Mouse (Mus musculus): Measurements from ENCODE around the gene Mettl7a1. TPM values are rescaled to one million over a fixed set of nuclear protein-coding genes. Genes with fewer than 3 reads are reported as not detected.
"Not testable (repeated sequence)": the region's sequence is repeated elsewhere in the genome, so short reads cannot be mapped to it uniquely, and the experiment has no call there.

Gene Mettl7a1
- polyA plus RNA-seq, 1 experiment from 2014 or later: 10.9 TPM

- Histone ChIP-seq H3K9ac (ENCODE audit: low read length) (no peak overlapping the region), H3K4me3 (replicated peaks; ENCODE audit: low read length) (no peak overlapping the region), H3K9me3 (replicated peaks; ENCODE audit: control insufficient read depth, low read length) (no peaks in the 10 kb centered on the region), H3K27me3 (ENCODE audit: control insufficient read depth, insufficient read depth, low read length) (no peaks in the 10 kb centered on the region), H3K36me3 (ENCODE audit: control insufficient read depth, insufficient read depth, low read length) (no peaks in the 10 kb centered on the region), H3K27ac (ENCODE audit: low read length) (no peak overlapping the region), H3K4me2 (ENCODE audit: low read depth, low read length) (no peak overlapping the region), H3K4me1 (ENCODE audit: control insufficient read depth, insufficient read depth, low read length) (no peaks in the 10 kb centered on the region)
- WGBS: 53% methylated on average over 6 of the region's 6 CpGs
- no peak for ATAC-seq (ENCODE audit: insufficient read depth, low FRiP score)
Observed at GRCm38 (mm10) chr15:100351501-100352060, 47.6 kb downstream of the Mettl7a1 start.

DNA sequence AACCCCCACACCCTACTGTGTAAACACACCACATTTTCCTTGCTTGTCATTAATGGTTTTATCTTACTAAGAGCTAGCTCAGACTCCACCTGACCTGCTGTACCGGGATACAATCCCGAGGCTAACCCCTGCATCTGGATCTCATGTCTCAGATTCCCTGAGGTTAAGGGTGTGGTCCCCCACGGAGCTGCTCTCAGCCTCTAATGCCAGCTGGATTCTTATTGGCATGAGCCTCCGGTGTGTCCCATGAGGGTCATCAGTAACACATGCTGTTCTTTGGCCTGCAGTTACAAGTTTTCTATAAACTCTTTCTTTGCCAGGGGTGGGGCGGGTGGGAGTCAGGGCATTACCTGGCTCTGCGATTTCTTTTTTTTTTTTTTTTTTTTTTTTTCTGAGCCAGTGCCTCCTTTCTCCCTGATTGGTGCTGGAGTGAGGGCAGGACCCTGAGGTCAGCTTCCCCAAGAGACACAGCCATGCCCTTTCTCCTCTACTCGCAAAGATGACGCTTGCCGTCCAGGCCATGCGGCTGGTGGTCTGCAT, 48.8 kb downstream of the Mettl7a1 start, which contains the start of the genes Methig1 and Mettl7a2:
TSS of gene Methig1 (plus strand) at position 439 of the 540 bp plus-strand sequence.
TSS of gene Mettl7a2 (plus strand) at position 490 of the 540 bp plus-strand sequence.
- Histone ChIP-seq H3K4me2 (ENCODE audit: low read depth, low read length) (no peak within 1 kb of the TSS), H3K4me1 (ENCODE audit: control insufficient read depth, insufficient read depth, low read length) (no peaks in the 10 kb centered on the region), H3K36me3 (ENCODE audit: control insufficient read depth, insufficient read depth, low read length) (no peaks in the 10 kb centered on the region), H3K27ac (ENCODE audit: low read length) (no peak within 1 kb of the TSS), H3K9ac (ENCODE audit: low read length) (no peak within 1 kb of the TSS), H3K9me3 (replicated peaks; ENCODE audit: control insufficient read depth, low read length) (no peaks in the 10 kb centered on the region), H3K4me3 (replicated peaks; ENCODE audit: low read length) (no peak within 1 kb of the TSS), H3K27me3 (ENCODE audit: control insufficient read depth, insufficient read depth, low read length) (no peaks in the 10 kb centered on the region)
- WGBS: 79% methylated on average over 10 of the region's 10 CpGs
- ATAC-seq (ENCODE audit: insufficient read depth, low FRiP score): no peak

DNA sequence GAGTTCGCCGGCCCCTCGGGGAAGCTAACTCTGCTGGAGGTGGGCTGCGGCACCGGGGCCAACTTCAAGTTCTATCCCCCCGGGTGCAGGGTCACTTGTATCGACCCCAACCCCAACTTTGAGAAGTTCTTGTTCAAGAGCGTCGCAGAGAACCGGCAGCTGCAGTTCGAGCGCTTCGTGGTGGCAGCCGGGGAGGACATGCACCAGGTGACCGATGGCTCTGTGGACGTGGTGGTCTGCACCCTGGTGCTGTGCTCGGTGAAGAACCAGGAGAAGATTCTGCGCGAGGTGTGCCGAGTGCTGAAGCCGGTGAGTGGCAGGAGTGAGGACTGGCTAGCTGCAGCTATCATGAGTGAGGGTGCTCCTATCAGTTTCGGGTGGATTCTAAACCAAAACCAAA, 49.5 kb downstream of the Mettl7a1 start:
- H3K4me2 ChIP-seq (ENCODE audit: low read depth, low read length); ATAC-seq (ENCODE audit: insufficient read depth, low FRiP score); H3K9ac ChIP-seq (ENCODE audit: low read length); H3K4me3 ChIP-seq (replicated peaks; ENCODE audit: low read length); H3K4me1 ChIP-seq (ENCODE audit: control insufficient read depth, insufficient read depth, low read length); H3K36me3 ChIP-seq (ENCODE audit: control insufficient read depth, insufficient read depth, low read length); H3K27ac ChIP-seq (ENCODE audit: low read length); H3K9me3 ChIP-seq (replicated peaks; ENCODE audit: control insufficient read depth, low read length); H3K27me3 ChIP-seq (ENCODE audit: control insufficient read depth, insufficient read depth, low read length): not testable (repeated sequence)
- 90% methylated on average over 12 of the region's 22 CpGs for WGBS

DNA sequence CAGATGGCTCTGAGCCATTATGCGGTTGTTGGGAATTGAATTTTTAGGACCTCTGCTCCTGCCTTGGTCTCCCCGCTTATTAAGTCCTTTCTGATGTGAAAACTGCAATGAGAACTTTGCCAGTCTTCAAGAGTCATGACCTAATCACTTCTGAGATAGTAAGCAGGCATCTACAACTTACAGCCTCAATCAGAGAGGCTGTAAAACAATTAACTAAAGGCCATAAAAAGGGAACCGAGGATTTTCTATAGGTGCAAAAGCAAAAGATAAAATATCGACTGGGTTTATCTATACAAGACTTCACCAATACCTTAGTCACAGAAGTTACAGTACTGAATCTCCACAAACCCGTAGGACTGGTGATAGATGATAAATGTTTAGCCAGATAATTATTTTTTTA, 51.9 kb downstream of the Mettl7a1 start:
- H3K9me3 ChIP-seq (replicated peaks; ENCODE audit: control insufficient read depth, low read length): no peaks in the 10 kb centered on the region
- no peak overlapping the region for H3K4me2 ChIP-seq (ENCODE audit: low read depth, low read length)
- no peaks in the 10 kb centered on the region for H3K4me1 ChIP-seq (ENCODE audit: control insufficient read depth, insufficient read depth, low read length)
- no peak overlapping the region for H3K4me3 ChIP-seq (replicated peaks; ENCODE audit: low read length)
- ATAC-seq (ENCODE audit: insufficient read depth, low FRiP score): no peak
- no peak overlapping the region for H3K9ac ChIP-seq (ENCODE audit: low read length)
- no peaks in the 10 kb centered on the region for H3K36me3 ChIP-seq (ENCODE audit: control insufficient read depth, insufficient read depth, low read length)
- no peaks in the 10 kb centered on the region for H3K27me3 ChIP-seq (ENCODE audit: control insufficient read depth, insufficient read depth, low read length)
- WGBS: 57% methylated on average over 5 of the region's 5 CpGs
- no peak overlapping the region for H3K27ac ChIP-seq (ENCODE audit: low read length)

- no peaks in the 10 kb centered on the region for H3K9me3 ChIP-seq (replicated peaks; ENCODE audit: control insufficient read depth, low read length)
- ATAC-seq (ENCODE audit: insufficient read depth, low FRiP score): no peak
- no peak within 1 kb of the TSS for H3K4me3 ChIP-seq (replicated peaks; ENCODE audit: low read length)
- no peaks in the 10 kb centered on the region for H3K4me1 ChIP-seq (ENCODE audit: control insufficient read depth, insufficient read depth, low read length)
- H3K4me2 ChIP-seq (ENCODE audit: low read depth, low read length): no peak within 1 kb of the TSS
- H3K27me3 ChIP-seq (ENCODE audit: control insufficient read depth, insufficient read depth, low read length): no peaks in the 10 kb centered on the region
- no peak within 1 kb of the TSS for H3K9ac ChIP-seq (ENCODE audit: low read length)
- no peaks in the 10 kb centered on the region for H3K36me3 ChIP-seq (ENCODE audit: control insufficient read depth, insufficient read depth, low read length)
- no peak within 1 kb of the TSS for H3K27ac ChIP-seq (ENCODE audit: low read length)
- WGBS: 52% methylated on average over 7 of the region's 7 CpGs
Observed at GRCm38 (mm10) chr15:100364242-100364641, 60.3 kb downstream of the Mettl7a1 start, which contains the start of gene Higd1c. Higd1c (plus strand) TSS chr15:100364542.

DNA sequence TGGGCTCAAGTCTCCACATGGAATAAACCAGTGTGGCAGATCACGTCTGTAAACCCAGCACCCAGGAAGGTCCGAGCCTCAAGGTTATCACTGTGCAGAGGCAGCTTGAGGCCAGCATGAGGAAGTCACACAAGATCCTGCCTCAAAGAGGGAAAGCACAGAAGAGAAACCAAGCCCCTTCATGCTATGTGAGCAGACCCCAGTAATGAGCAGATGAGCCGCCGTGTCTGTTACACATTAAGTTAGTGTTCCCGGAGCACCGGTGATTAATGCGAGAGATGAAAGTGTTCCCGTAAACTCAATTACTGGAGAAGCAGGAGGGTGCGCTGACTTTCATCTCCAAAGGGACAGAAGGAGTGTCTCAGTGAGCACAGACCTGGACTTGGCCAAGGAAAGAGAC, 62.0 kb downstream of the Mettl7a1 start:
- 56% methylated on average over 9 of the region's 9 CpGs for WGBS
- ATAC-seq (ENCODE audit: insufficient read depth, low FRiP score); H3K9me3 ChIP-seq (replicated peaks; ENCODE audit: control insufficient read depth, low read length): not testable (repeated sequence)

GRCm38 (mm10) chr15:100367119-100367518, 63.2 kb downstream of the Mettl7a1 start:
- H3K4me2 ChIP-seq (ENCODE audit: low read depth, low read length): no peak overlapping the region
- no peaks in the 10 kb centered on the region for H3K9me3 ChIP-seq (replicated peaks; ENCODE audit: control insufficient read depth, low read length)
- no peaks in the 10 kb centered on the region for H3K36me3 ChIP-seq (ENCODE audit: control insufficient read depth, insufficient read depth, low read length)
- no peaks in the 10 kb centered on the region for H3K27me3 ChIP-seq (ENCODE audit: control insufficient read depth, insufficient read depth, low read length)
- no peak for ATAC-seq (ENCODE audit: insufficient read depth, low FRiP score)
- no peaks in the 10 kb centered on the region for H3K4me1 ChIP-seq (ENCODE audit: control insufficient read depth, insufficient read depth, low read length)
- WGBS: 64% methylated on average over 7 of the region's 7 CpGs
- no peak overlapping the region for H3K9ac ChIP-seq (ENCODE audit: low read length)
- no peak overlapping the region for H3K27ac ChIP-seq (ENCODE audit: low read length)
- H3K4me3 ChIP-seq (replicated peaks; ENCODE audit: low read length): no peak overlapping the region

More for the DNA sequence above, 62.0 kb downstream of the Mettl7a1 start:
- not testable (repeated sequence) for H3K4me2 ChIP-seq (ENCODE audit: low read depth, low read length); H3K4me1 ChIP-seq (ENCODE audit: control insufficient read depth, insufficient read depth, low read length); H3K4me3 ChIP-seq (replicated peaks; ENCODE audit: low read length); H3K36me3 ChIP-seq (ENCODE audit: control insufficient read depth, insufficient read depth, low read length); H3K27ac ChIP-seq (ENCODE audit: low read length); H3K27me3 ChIP-seq (ENCODE audit: control insufficient read depth, insufficient read depth, low read length); H3K9ac ChIP-seq (ENCODE audit: low read length)

DNA sequence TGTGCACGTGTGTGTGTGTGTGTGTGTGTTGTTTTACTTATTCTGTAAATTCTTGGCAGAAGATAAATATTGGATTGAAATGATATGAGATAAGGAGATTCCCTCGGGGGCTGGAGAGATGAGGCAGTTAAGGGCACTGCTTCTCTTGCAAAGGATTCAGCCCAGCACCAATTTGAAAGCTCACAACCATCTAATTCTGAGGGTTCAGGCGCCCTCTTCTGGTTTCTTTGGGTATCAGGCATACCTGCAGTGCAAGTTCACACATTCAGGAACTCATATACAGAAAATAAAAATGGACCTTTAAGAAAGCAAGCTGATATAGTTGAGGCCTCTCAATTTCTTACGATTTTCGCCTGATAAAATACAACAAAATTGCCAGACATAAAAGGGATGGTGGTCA, 71.1 kb downstream of the Mettl7a1 start:
- no peak for ATAC-seq (ENCODE audit: insufficient read depth, low FRiP score)
- Histone ChIP-seq H3K4me3 (replicated peaks; ENCODE audit: low read length) (no peak overlapping the region), H3K4me2 (ENCODE audit: low read depth, low read length) (no peak overlapping the region), H3K9me3 (replicated peaks; ENCODE audit: control insufficient read depth, low read length) (no peaks in the 10 kb centered on the region; the same call in 1 of the 2 replicates), H3K36me3 (ENCODE audit: control insufficient read depth, insufficient read depth, low read length) (no peaks in the 10 kb centered on the region), H3K27ac (ENCODE audit: low read length) (no peak overlapping the region), H3K4me1 (ENCODE audit: control insufficient read depth, insufficient read depth, low read length) (no peaks in the 10 kb centered on the region), H3K27me3 (ENCODE audit: control insufficient read depth, insufficient read depth, low read length) (no peaks in the 10 kb centered on the region), H3K9ac (ENCODE audit: low read length) (no peak overlapping the region)
- 25% methylated on average over 5 of the region's 5 CpGs for WGBS

GRCm38 (mm10) chr15:100377847-100378505, 74.0 kb downstream of the Mettl7a1 start:
- 22% methylated on average over 3 of the region's 9 CpGs for WGBS
- not testable (repeated sequence) for H3K4me1 ChIP-seq (ENCODE audit: control insufficient read depth, insufficient read depth, low read length); H3K27ac ChIP-seq (ENCODE audit: low read length); H3K36me3 ChIP-seq (ENCODE audit: control insufficient read depth, insufficient read depth, low read length); H3K4me3 ChIP-seq (replicated peaks; ENCODE audit: low read length); H3K9ac ChIP-seq (ENCODE audit: low read length); H3K27me3 ChIP-seq (ENCODE audit: control insufficient read depth, insufficient read depth, low read length); H3K4me2 ChIP-seq (ENCODE audit: low read depth, low read length); H3K9me3 ChIP-seq (replicated peaks; ENCODE audit: control insufficient read depth, low read length)
- ATAC-seq (ENCODE audit: insufficient read depth, low FRiP score): peak; percentile 37; the same call in 1 of the 2 replicates
